Mouse (Mus musculus) liver, embryonic 14.5 days (tissue): ENCODE results near the gene Hist1h2aa. TPM values are rescaled to one million over a fixed set of nuclear protein-coding genes. Genes with fewer than 3 reads are reported as not detected.

Source experiments
- ATAC-seq: fragments of 200-750 bp; cut with Nextera tagmentation; 2 replicates; pipeline ENCODE4 v1.8.0; 2017; ENCODE audit warnings: moderate number of reproducible peaks, mild to moderate bottlenecking, moderate library complexity; ENCODE audit not compliant: insufficient read depth
- DNase-seq, 3 experiments: peaks; one replicate each; pipeline ENCODE4 v3.0.0-alpha.2; 2012 to 2013; ENCODE audit warnings: low read depth in 3 of 3, low spot score in 3 of 3
- H3K27ac ChIP-seq: fragments of 300-500 bp; sonication (generic); 2 replicates; pipeline ENCODE4 v1.5.1; 2014; ENCODE audit warnings: moderate library complexity, mild to moderate bottlenecking, control low read depth, inconsistent platforms
- H3K27me3 ChIP-seq: fragments of 300-500 bp; sonication (generic); 2 replicates; pipeline ENCODE4 v1.6.1; 2014; ENCODE audit warnings: mild to moderate bottlenecking, low read length, moderate library complexity; ENCODE audit not compliant: control insufficient read depth, insufficient read depth
- H3K36me3 ChIP-seq: fragments of 300-500 bp; sonication (generic); replicated peaks from 2 replicates; pipeline ENCODE4 v1.6.1; 2014; ENCODE audit warnings: low read depth; ENCODE audit not compliant: control insufficient read depth, insufficient read depth
- H3K4me1 ChIP-seq, 2 experiments: fragments of 200-500 bp in 1 of 2; fragments of 300-500 bp in 1 of 2; sonication (generic) in 1 of 2; replicated peaks; 2 replicates each; pipeline ENCODE4 v1.6.1; 2012 to 2014; ENCODE audit warnings: antibody characterized with exemption in 1 of 2, inconsistent platforms in 1 of 2, low read length in 1 of 2; ENCODE audit not compliant: control insufficient read depth in 2 of 2, insufficient read depth in 2 of 2
- H3K4me2 ChIP-seq: fragments of 300-500 bp; sonication (generic); 2 replicates; pipeline ENCODE4 v1.6.1; 2014; ENCODE audit warnings: low read depth, mild to moderate bottlenecking, control low read depth, moderate library complexity
- H3K4me3 ChIP-seq, 2 experiments: fragments of 200-500 bp in 1 of 2; fragments of 300-500 bp in 1 of 2; sonication (generic) in 1 of 2; 2 replicates each; pipeline ENCODE4 v1.5.1; 2012 to 2014; ENCODE audit warnings: low read depth in 2 of 2, low read length in 2 of 2, mild to moderate bottlenecking in 2 of 2, control low read depth in 1 of 2, inconsistent platforms in 1 of 2, moderate library complexity in 1 of 2; ENCODE audit not compliant: insufficient read depth in 1 of 2
- H3K9ac ChIP-seq: fragments of 300-500 bp; sonication (generic); replicated peaks from 2 replicates; pipeline ENCODE4 v1.6.1; 2014; ENCODE audit warnings: mild to moderate bottlenecking, control low read depth, moderate library complexity
- H3K9me3 ChIP-seq: fragments of 300-500 bp; sonication (generic); 2 replicates; pipeline ENCODE4 v1.6.1; 2016; ENCODE audit warnings: low read length, mixed read lengths; ENCODE audit not compliant: control insufficient read depth
- CTCF ChIP-seq: IDR thresholded peaks from 2 replicates; pipeline ENCODE4 v1.5.1; 2016; ENCODE audit warnings: antibody characterized with exemption, low read depth, control low read depth
- EP300 ChIP-seq: IDR thresholded peaks from 2 replicates; pipeline ENCODE4 v1.6.1; 2016; ENCODE audit warnings: antibody characterized with exemption, low read depth
- WGBS: fragments of 180-500 bp; shearing (Covaris S2); extraction: QIAGEN DNeasy Blood & Tissue Kit; methylation state at CpG from one replicate; pipeline ENCODE4 v1.1.7; 2014; ENCODE audit not compliant: insufficient replicate concordance; 5-methylcytosine and 5-hydroxymethylcytosine counted together
- polyA plus RNA-seq, 2 experiments: library from polyadenylated mRNA; depleted of rRNA in 1 of 2; stranded (reverse) in 1 of 2; unstranded in 1 of 2; fragments of >200 nt; fragmentation: Nextera tagmentation in 1 of 2; extraction: Ambion mirVana in 1 of 2; gene quantifications; 2 replicates each; pipeline versions ENCODE4 v1.2.1 to v1.2.3; 2012 to 2014

Gene Hist1h2aa
- polyA plus RNA-seq, 2 experiments: not detected

GRCm38 (mm10) chr13:23928637-23929036, 5.6 kb upstream of the Hist1h2aa start:
- peak overlapping the region; percentile 15; the same call in 1 of the 2 replicates for H3K4me2 ChIP-seq
- no peak overlapping the region for H3K9ac ChIP-seq
- 24% methylated on average over 3 of the region's 3 CpGs for WGBS
- H3K4me1 ChIP-seq: no peaks in the 10 kb centered on the region; a peak in 1 of 4 replicates
- TF ChIP-seq EP300 (no peak), CTCF (no peak)
- H3K4me3 ChIP-seq: no peak overlapping the region
- no peaks in the 10 kb centered on the region for H3K9me3 ChIP-seq
- no peaks in the 10 kb centered on the region for H3K27me3 ChIP-seq
- no peak overlapping the region for H3K27ac ChIP-seq
- ATAC-seq: no peak
- no peak for DNase-seq
- H3K36me3 ChIP-seq: no peaks in the 10 kb centered on the region

GRCm38 (mm10) chr13:23930461-23930860, 3.8 kb upstream of the Hist1h2aa start:
- Histone ChIP-seq H3K9ac (no peak overlapping the region), H3K27ac (no peak overlapping the region), H3K4me1 (no peaks in the 10 kb centered on the region; a peak in 1 of 4 replicates), H3K4me3 (no peak overlapping the region), H3K36me3 (no peaks in the 10 kb centered on the region), H3K4me2 (no peak overlapping the region), H3K27me3 (no peaks in the 10 kb centered on the region), H3K9me3 (no peaks in the 10 kb centered on the region)
- ATAC-seq (no peak), DNase-seq (no peak)
- TF ChIP-seq EP300 (no peak), CTCF (no peak)
- 78% methylated on average over 9 of the region's 9 CpGs for WGBS

GRCm38 (mm10) chr13:23930904-23931303, 3.4 kb upstream of the Hist1h2aa start:
- WGBS: 70% methylated on average over 11 of the region's 11 CpGs
- Histone ChIP-seq H3K4me2 (no peak overlapping the region), H3K27ac (no peak overlapping the region), H3K4me3 (no peak overlapping the region), H3K9me3 (no peaks in the 10 kb centered on the region), H3K27me3 (no peaks in the 10 kb centered on the region), H3K4me1 (no peaks in the 10 kb centered on the region; a peak in 1 of 4 replicates), H3K9ac (no peak overlapping the region), H3K36me3 (no peaks in the 10 kb centered on the region)
- no peak for DNase-seq
- ATAC-seq: no peak
- no peak for TF ChIP-seq CTCF
- TF ChIP-seq EP300: no peak

- Histone ChIP-seq H3K36me3 (no peaks in the 10 kb centered on the region), H3K27me3 (no peaks in the 10 kb centered on the region), H3K4me1 (no peaks in the 10 kb centered on the region), H3K4me2 (no peak within 1 kb of the TSS), H3K9ac (no peak within 1 kb of the TSS), H3K27ac (no peak within 1 kb of the TSS), H3K4me3 (no peak within 1 kb of the TSS), H3K9me3 (no peaks in the 10 kb centered on the region)
- peak in 1 of 3 experiments; percentile 17 for DNase-seq
- TF ChIP-seq EP300 (no peak), CTCF (no peak)
- 81% methylated on average over 34 of the region's 39 CpGs for WGBS
- ATAC-seq: no peak
Measured at GRCm38 (mm10) chr13:23933421-23934210, 646 bp upstream of the Hist1h2aa start, which contains the start of gene Hist1h2ba. Gene Hist1h2ba, minus strand, starts transcription at chr13:23934156.

GRCm38 (mm10) chr13:23938699-23939098, 4.4 kb downstream of the Hist1h2aa start:
- no peaks in the 10 kb centered on the region for H3K27me3 ChIP-seq
- no peak overlapping the region for H3K9ac ChIP-seq
- H3K4me2 ChIP-seq: no peak overlapping the region
- TF ChIP-seq CTCF (no peak), EP300 (no peak)
- H3K27ac ChIP-seq: no peak overlapping the region
- H3K9me3 ChIP-seq: no peaks in the 10 kb centered on the region
- no peaks in the 10 kb centered on the region for H3K4me1 ChIP-seq
- no peak overlapping the region for H3K4me3 ChIP-seq
- H3K36me3 ChIP-seq: no peaks in the 10 kb centered on the region
- DNase-seq (no peak), ATAC-seq (no peak)
- WGBS: 71% methylated on average over 1 of the region's 1 CpGs
